Mouse (Mus musculus) T-helper 1 cell (primary cell): ENCODE data around the gene Rpl6.
"Not testable (repeated sequence)": the region's sequence is repeated elsewhere in the genome, so short reads cannot be mapped to it uniquely, and the experiment has no call there.

Experiments used
- in situ Hi-C: fragments of 300-600 bp; cut with MboI, MseI; formaldehyde crosslinking; loops from one replicate; pipeline ENCODE4 v1.15.1; 2025; ENCODE audit warnings: high pct_unique_total_duplicates

Gene Rpl6

DNA sequence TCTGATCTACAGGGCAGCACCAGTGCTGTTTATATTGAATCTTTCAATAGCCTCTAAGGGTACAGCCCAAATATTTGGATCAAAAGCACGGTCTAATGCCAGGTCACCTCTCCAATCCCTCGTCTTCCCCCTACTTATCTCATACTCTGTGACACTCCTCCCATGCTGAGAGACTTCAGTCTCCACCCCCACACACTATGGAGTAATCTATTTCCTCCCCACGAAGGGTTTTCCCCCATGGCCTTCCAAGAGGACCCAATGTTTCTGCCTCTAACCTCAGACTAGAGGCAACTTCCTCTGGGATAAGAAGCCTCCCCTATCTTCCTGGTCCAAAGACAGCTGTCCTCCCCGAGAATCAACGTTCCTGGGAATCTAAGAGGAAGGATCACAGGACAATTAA lies 7.5 kb upstream of the Rpl6 start:
- in situ Hi-C loops: no loop called here

DNA sequence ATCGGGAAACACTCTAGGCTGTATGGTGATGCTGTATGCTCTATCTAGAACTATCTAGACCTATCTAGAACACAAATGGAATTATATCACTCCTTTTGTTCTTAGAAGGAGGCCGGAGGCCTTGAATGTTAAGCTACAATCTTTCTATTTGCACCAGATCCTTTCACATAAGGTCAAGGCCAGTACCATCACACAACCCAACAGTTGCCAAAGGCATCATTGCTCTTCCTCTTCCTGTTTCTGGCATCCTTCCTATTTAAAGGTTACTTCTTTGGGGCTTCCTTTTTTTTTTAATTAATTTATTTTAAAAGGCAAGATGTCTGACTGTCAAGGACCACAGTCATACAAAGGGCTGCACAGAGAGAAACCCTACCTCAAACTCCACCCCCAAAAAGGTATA lies 6.9 kb upstream of the Rpl6 start:
- in situ Hi-C loops: no loop called here

DNA sequence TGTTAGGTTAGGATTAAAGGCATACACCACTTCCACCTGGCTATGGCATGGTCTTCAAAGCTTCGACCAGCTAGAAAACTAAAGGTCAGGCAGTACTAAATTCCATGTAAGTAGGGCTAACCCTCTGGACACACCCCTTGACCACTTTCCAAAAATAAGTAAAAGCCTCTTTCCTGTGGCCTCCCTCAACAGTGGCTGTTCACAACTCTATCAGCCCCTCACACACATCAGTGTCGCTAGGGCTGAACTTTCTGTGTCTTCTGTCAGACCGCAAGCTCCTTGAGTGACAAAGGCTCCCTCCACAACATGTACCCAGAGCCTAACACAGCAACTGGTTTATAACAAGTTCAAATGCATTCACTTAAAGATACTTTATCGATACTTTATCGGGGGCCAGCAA lies 5.9 kb upstream of the Rpl6 start:
- in situ Hi-C loops: no loop called here

DNA sequence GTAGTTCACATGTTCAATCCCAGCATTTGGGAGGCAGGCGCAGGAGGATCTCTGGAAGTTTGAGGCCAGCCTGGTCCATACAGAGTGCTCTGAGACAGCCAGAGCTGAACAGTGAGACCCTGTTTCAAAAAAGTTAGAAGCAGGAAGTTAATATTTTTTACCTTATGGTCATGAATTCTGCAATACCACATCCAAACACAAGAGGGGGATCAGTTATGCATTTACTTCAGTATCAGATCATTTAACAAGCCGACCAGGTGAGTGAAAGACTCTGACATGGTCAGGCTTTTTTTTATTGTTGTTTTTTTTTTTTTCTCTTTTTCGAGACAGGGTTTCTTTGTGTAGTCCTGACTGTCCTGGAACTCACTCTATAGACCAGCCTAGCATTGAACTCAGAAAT lies 2.5 kb upstream of the Rpl6 start:
- in situ Hi-C loops: no loop called here

DNA sequence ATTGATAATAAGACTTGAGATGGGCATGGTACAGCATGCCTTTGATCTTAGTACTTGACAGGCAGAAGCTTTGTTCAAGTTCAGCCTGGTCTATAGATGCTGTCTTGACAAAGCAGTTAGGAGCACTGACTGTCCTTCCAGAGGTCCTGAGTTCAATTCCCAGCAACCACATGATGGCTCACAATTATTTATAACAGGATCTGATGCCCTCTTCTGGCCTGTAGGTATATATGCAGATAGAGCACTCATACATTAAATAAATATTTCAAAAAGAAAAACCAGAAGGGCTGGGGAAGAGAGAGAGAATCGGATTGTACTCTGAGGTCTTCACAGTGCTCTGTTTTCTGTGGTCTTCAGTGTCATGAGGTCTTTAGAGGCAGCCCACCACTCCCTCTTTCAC lies 1.8 kb upstream of the Rpl6 start:
- in situ Hi-C loops: no loop called here

DNA sequence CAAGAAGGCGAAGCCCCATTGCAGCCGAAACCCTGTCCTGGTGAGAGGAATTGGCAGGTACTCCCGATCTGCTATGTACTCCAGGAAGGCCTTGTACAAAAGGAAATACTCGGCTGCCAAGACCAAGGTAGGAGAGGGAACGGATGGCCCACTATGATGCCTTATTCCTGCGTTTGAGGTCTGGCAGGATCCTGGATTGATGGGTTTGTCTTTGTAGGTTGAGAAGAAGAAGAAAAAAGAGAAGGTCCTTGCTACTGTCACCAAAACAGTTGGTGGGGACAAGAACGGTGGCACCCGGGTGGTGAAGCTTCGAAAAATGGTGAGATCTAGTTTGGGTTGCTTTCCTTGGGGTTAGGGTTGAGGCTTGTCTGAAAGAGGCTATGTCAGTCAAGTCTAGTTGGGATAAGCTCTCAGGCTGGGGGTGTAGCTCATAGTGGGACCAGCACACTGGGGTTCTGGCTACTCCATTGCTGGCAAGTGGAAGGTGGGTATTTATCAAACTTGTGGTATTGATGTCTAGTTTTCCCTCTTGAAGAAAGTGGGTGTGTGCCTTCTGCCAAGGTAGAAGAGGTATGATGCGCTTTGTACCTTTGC lies 1.4 kb downstream of the Rpl6 start:
- in situ Hi-C loops: not testable (repeated sequence)

DNA sequence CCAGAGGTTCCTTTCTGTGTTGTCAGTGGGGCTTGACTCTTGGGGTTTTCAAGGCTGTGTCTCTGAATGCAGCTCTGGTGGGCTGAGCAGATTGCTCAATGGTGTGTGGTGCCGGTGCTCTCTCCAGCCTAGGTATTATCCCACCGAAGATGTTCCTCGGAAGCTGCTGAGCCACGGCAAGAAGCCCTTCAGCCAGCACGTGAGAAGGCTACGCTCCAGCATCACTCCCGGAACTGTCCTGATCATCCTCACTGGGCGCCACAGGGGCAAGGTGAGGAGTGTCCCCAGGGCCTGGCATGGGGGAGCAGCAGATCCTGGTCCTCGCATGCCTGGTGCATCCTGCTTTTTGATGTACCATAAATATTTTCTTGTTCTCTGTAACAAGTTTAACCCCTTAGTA lies 2.3 kb downstream of the Rpl6 start:
- in situ Hi-C loops: no loop called here

DNA sequence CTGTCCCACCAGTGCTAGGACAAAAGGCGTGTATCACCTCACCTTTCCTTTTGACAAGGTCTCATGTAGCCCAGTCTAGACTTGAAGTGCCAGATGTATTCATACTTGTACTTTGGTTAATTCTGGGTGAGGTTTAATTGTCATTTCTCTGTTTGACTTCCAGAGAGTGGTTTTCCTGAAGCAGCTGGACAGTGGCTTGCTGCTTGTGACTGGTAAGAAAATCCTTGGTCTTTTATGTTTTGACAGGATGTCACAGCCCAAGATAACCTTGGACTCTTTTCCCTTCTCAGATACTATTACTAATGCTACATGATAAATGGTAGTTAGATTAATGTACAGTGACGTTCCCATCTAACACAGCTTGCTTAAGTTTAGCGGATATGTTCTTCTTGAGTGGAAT lies 2.7 kb downstream of the Rpl6 start:
- in situ Hi-C loops: no loop called here

DNA sequence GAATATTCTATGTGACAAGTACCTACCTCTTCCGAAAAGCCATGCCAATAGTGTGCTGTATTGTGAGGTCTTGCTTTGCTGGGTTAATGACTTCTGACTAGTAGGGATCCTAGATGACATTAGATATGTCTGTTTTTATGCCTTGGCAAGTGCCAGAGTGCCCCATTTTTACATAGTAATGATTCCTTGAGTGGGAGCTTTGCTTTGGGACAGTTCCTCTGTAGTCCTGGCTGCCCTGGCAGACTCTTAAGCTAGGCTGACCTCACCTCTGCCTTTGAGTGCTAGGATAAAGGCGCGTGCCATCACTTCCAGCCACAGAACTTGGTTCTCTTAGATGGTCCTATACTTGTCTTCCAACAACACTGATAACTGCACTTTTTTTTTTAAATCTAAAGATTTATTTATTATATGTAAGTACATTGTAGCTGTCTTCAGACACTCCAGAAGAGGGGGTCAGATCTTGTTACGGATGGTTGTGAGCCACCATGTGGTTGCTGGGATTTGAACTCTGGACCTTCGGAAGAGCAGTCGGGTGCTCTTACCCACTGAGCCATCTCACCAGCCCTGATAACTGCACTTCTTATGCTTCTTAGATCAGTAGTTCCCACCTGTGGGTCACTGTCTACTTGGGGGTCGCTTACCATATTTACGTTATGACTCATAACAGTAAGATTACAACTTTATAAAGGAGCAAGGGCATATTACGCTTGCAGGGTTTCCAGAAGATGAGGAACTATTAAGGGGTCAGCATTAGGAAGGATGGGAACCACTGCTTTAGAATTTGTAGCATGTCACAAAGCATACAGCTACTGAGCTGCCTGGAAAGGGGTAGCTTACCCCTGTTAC lies 5.7 kb downstream of the Rpl6 start:
- in situ Hi-C loops: no loop called here

DNA sequence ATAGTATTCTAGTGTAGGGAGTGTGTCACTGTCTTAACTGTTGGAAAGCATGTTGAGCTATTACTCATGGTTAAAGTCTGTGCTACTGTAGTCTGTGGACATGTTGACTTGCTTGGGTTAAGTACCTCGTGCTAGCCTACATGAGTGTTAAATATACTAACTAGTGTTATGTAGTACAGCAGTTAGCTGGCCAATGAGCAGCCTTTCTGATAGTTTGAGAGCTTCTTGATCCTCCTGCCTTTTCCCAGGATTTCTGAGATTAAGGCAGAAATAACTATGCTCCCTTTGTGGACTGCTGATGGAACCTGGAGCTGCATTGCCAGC lies 6.3 kb downstream of the Rpl6 start:
- in situ Hi-C loops: no loop called here

DNA sequence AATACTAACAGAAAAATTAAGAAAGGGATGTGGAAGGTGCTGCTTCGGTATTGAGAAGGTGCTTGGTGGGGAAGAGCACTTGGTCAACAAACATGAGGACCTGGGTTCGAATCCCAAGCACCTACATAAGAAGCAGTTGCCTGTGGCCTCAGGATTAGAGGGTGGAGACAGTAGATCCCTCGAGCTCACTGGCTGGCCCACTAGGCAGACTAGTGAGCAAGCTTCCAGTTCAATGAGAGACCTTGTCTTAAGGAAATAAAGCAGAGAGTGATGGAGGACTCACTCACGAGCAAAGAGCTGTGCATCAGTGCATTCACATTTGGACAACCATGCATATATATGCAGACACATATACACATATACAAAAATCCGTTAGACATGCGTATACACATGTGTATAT lies 7.8 kb downstream of the Rpl6 start:
- in situ Hi-C loops: no loop called here

DNA sequence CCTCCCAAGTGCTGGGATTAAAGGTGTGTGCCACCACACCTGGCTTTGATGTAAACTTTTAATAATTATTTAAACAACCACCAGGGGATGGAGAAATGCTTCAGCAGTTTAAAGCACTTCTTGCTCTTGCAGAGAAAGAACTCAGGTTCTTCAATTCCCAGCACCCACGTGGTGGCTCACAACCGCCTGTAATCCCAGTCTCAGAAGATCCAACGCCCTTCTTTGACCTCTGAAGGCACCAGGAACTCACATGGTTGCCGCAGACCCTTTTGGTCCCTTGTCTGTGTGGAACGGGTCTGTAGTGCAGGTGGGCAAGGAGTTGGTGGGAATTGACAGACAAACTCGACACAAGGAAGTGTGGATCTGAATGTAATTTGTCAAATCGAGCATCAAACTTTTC lies 10.4 kb downstream of the Rpl6 start:
- in situ Hi-C loops: no loop called here

DNA sequence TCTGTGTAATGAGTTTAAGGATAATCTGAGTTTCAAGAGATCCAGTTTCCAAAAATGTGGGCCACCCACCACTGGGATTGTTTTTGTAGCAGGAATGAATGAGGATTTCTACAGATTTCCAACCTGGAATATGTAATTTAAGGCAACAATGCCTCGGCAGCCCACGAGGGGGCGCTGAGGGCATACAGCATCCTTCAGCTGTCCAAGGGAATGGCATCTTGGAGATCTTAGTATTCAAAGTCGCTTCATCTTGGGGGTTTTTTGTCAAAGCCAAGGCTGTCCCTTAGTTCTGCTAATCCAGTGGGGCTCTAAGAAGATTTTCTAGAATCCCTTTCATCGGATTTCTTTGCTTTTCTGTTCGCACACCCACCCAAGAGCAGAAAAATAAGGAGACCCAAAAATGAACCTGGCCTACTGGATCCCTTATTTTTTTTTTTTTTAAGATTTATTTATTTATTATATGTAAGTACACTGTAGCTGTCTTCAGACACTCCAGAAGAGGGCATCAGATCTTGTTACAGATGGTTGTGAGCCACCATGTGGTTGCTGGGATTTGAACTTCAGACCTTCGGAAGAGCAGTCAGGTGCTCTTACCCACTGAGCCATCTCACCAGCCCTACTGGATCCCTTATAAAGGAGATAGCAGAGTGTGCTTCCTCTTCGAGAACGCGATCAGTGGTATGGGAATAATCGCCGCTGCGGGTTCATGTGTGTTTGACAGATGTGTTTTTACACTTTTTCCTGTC lies 11.3 kb downstream of the Rpl6 start:
- in situ Hi-C loops: no loop called here

DNA sequence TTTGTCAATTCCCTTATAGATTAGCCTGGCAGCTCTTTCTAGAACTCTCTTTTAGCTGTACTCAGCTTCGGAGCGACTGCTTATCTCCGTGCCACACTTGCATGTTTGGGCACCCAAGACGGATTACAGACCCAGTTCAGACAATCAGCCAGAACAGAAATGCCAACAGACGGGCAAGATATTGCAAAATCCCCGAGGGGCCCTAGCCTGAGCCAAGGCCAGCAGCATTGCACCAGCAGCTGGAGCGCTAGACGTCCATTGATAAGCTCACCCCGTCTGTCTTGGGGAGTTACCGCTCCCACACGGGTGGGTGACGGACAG lies 11.8 kb downstream of the Rpl6 start:
- in situ Hi-C loops: no loop called here

DNA sequence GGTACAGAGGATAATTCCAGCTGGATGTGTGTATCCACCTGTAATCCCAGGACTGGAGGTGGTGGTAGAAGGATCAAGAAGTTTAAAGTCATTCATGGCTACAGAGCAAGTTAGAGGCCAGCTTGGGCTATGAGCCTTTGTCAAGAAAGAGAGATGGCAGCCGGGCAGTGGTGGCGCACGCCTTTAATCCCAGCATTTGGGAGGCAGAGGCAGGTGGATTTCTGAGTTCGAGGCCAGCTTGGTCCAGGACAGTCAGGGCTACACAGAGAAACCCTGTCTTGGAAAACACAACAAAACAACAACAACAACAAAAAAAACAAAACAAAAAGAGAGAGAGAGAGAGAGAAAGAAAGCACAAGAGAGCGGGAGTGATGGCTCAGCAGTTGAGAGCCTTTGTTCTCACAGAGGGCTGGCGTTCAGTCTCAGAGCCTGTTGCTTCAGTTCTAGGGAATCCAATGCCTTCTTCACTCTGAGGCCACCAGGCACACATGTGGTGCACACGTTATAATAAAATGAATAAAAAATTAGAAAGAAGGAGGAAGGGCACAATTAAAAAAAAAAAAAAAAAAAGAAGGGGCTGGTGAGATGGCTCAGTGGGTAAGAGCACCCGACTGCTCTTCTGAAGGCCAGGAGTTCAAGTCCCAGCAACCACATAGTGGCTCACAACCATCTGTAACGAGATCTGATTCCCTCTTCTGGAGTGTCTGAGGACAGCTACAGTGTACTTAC lies 12.5 kb downstream of the Rpl6 start:
- in situ Hi-C loops: not testable (repeated sequence)

DNA sequence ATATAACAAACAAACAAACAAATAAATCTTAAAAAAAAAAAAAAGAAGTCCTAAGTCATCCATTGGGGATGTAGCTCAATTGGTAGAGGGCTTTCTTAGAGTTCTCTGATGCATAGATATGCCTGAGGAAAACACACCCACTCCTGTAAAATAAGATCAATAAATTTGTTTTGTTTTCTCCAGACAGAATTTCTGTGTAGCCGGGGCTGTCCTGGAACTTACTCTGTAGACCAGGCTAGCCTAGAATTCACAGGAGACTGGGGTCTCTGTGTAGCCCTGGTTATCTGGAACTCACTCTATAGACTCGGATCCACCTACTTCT lies 13.0 kb downstream of the Rpl6 start:
- in situ Hi-C loops: no loop called here

DNA sequence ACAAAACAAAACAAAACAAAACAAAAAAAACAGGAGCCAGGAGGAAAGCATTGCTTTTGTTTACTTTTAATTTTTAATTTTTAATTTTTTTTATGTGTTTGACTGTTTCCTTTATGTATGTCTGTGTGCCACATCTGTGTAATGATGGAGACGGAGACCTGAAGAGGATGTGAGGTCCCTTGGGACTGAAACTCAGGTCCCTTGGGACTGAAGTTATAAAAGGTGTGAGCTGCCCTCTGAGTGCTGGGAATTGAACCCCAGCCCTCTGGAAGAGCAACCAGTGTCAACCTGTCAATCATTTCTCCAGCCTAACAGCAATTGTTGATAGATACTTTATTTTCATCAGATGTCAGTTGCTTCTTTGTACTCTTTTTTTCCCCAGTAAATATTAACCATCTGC lies 14.9 kb downstream of the Rpl6 start:
- in situ Hi-C loops: no loop called here

DNA sequence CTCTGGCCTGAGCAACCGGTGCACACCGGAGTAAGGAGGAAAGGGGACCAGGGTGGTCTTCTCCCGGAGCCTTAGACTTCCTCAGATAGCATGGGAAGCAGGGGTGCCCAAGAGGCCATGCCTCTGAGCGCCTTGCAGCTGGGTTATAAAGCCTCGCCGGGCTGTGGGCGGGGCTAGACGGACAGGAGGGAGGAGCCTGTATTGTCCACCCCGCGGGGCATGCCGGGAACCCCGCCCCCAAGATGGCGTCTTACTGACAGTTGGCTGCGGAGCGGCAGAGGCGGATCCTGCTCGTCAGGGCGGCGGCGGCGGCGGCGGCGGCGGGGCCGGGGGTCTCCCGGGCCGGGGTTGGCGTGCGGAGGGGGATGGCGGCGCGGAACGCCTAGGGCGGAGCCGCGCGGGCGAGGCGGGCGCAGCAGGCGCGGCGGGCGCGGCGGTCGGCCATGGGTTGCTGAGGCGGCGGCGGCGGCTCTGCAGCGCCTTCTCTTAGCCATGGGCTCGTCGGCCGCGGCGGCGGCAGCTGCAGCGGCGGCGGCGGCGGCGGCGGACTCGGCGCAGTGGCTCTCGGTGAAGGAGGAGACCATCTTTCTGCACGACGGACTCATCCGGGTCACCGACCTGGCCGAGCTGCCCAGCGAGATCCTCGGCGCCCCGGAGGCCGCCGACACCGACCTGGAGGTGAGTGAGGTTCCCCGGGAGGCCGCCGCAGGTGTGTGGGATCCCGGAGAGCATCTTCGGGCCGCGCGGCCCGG lies 15.9 kb downstream of the Rpl6 start, which contains the start of gene Hectd4:
Hectd4 (plus strand) TSS at position 240 of the 752 bp plus-strand sequence.
- in situ Hi-C loops: no loop called here

DNA sequence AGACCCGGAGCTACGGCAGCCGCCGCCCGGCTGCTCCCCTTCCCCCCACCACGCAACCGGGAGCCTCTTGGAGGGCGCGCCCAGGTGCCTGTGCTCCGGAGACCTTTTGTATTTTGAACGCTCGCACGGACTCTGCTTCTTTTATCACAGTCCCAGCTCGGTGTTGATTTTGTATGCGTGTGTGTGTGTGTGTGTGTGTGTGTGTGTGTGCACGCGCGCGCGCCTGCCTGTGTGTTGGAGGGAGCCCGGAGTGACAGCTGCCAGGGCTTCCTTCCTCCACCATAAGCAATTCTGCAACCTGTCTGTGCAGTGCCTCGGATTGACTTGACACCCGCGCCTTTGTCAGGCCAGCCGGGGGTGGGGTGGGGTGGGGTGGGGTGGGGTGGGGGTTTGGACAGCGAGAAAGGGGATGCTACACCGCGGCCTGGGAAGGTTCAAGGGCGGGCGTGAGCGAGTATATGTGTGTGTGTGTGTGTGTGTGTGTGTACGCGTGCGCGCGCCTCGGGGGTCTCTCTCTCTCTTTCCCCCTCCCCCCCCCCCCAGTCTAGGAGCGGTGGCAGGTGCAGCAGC lies 16.5 kb downstream of the Rpl6 start:
- in situ Hi-C loops: no loop called here

DNA sequence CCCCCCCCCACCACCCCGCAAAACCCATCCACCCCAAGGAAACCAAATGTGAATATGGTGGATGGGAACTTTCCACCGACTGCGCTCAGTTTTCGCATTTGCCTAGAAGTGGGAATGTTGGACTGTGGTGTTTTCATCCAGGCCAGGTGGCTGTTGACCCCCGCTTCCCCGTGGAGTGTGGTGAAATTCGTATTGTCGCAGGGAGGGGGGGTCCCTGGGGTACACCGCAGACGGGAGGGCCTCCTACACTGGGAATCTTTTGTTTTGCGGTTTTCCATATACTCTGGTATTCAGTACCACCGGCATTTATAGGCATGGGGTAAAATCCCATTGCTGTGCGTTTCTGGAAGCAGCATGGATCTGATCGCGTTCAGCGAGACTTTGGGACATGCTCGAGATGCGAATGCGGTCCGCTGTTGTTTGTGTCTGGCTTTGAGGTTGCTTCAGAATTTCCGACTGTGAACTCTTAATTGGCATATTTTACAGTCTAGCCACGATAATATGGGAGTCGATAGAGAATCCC lies 17.1 kb downstream of the Rpl6 start:
- in situ Hi-C loops: no loop called here

DNA sequence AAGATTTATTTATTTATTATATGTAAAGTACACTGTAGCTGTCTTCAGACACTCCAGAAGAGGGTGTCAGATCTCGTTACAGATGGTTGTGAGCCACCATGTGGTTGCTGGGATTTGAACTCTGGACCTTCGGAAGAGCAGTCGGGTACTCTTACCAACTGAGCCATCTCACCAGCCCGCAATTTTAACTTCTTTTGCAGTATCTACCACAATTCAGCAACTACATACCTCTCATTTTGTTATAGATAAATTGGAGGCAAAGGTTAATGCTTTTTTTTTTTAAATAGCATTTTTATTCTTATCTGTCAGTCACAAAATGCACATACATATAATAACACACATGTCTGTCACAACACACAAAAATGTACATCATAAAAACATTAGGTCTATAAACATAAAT lies 19.7 kb downstream of the Rpl6 start:
- in situ Hi-C loops: not testable (repeated sequence)
